25 mouse cellular contexts compared by ENCODE assay signal in genomic region chr8:10517381-10517780, GRCm38 (mm10).
"Had no signal": no experiment of that assay in that cellular context is flagged by ENCODE, and none has a peak within 500 bp of the region (broad histone marks: within the 10 kb centered on the region; RNA-seq: fewer than 3 reads in every experiment).

No protein-coding gene starts in this region.

- H3K36me3 ChIP-seq: heart, embryonic 10.5 days; heart, embryonic 12.5 days; hindbrain, embryonic 10.5 days; hindbrain, embryonic 12.5 days; intestine, embryonic 15.5 days; kidney, embryonic 15.5 days; limb, embryonic 13.5 days; limb, embryonic 15.5 days had no signal

- DNase-seq: gastrocnemius, adult 2 months; gastrocnemius, postnatal 10 days; gastrocnemius, postnatal 25 days; heart, postnatal 10 days; heart, postnatal 4 days; kidney, adult 18-20 months; kidney, adult 8-10 months; kidney, postnatal 14 days; kidney, postnatal 36 days; layer of hippocampus, adult 9-11 months; layer of hippocampus, postnatal 36 days; left cerebral cortex, postnatal 4 days had no signal

- H3K4me2 ChIP-seq: heart, embryonic 12.5 days; hindbrain, embryonic 12.5 days; hindbrain, embryonic 14.5 days; intestine, embryonic 15.5 days; kidney, embryonic 15.5 days; limb, embryonic 13.5 days; limb, embryonic 15.5 days had no signal

- H3K9ac ChIP-seq: heart, embryonic 12.5 days; hindbrain, embryonic 12.5 days; hindbrain, embryonic 14.5 days; intestine, embryonic 15.5 days; kidney, embryonic 15.5 days; limb, embryonic 13.5 days; limb, embryonic 15.5 days had no signal

- H3K4me3 ChIP-seq: gastrocnemius, adult 2 months; heart, embryonic 10.5 days; heart, embryonic 12.5 days; hindbrain, embryonic 10.5 days; hindbrain, embryonic 12.5 days; intestine, embryonic 15.5 days; kidney, embryonic 15.5 days; limb, embryonic 13.5 days; limb, embryonic 15.5 days had no signal

- H3K27me3 ChIP-seq: heart, embryonic 12.5 days; hindbrain, embryonic 12.5 days; intestine, embryonic 15.5 days; kidney, embryonic 15.5 days; limb, embryonic 13.5 days; limb, embryonic 15.5 days had no signal

- H3K9me3 ChIP-seq: heart, embryonic 10.5 days; heart, embryonic 12.5 days; hindbrain, embryonic 10.5 days; hindbrain, embryonic 12.5 days; intestine, embryonic 15.5 days; kidney, embryonic 15.5 days; limb, embryonic 13.5 days; limb, embryonic 15.5 days had no signal

- H3K4me1 ChIP-seq: heart, embryonic 10.5 days; heart, embryonic 12.5 days; hindbrain, embryonic 12.5 days; intestine, embryonic 15.5 days; kidney, embryonic 15.5 days; limb, embryonic 13.5 days; limb, embryonic 15.5 days had no signal

- H3K27ac ChIP-seq: gastrocnemius, adult 2 months; heart, embryonic 10.5 days; hindbrain, embryonic 10.5 days; hindbrain, embryonic 12.5 days; hindbrain, embryonic 14.5 days; intestine, embryonic 15.5 days; kidney, embryonic 15.5 days; kidney, postnatal 0 days; limb, embryonic 13.5 days; limb, embryonic 15.5 days had no signal

- ATAC-seq: hindbrain, embryonic 16.5 days; inflammation-experienced regulatory T-cells, adult 6 months; intestine, embryonic 15.5 days; intestine, postnatal 0 days had no signal
